Mouse (Mus musculus) bone marrow, adult 2 months (tissue): ENCODE measurements around the gene Foxp2. TPM values are rescaled to one million over a fixed set of nuclear protein-coding genes. Genes with fewer than 3 reads are reported as not detected.

ENCODE experiments used
- H3K27ac ChIP-seq: fragments of 200-500 bp; 2 replicates; pipeline ENCODE4 v1.5.1; 2012; ENCODE audit warnings: low read depth, mild to moderate bottlenecking, control low read depth, inconsistent platforms, low read length; ENCODE audit not compliant: control insufficient read depth, poor library complexity, insufficient read depth
- H3K4me1 ChIP-seq: fragments of 200-500 bp; 2 replicates; pipeline ENCODE4 v1.6.1; 2011; ENCODE audit warnings: low read length; ENCODE audit not compliant: control insufficient read depth, insufficient read depth
- H3K4me3 ChIP-seq: fragments of 200-500 bp; replicated peaks from 2 replicates; pipeline ENCODE3; 2011; ENCODE audit warnings: mild to moderate bottlenecking, low read depth, low read length, control low read depth; ENCODE audit not compliant: control insufficient read depth
- CTCF ChIP-seq: fragments of 200-500 bp; IDR thresholded peaks from 2 replicates; pipeline ENCODE4 v1.5.1; 2011; ENCODE audit warnings: low read length, control low read depth; ENCODE audit not compliant: control insufficient read depth, insufficient read depth
- POLR2A ChIP-seq: fragments of 200-500 bp; IDR thresholded peaks from 2 replicates; pipeline ENCODE4 v1.6.1; 2011; ENCODE audit warnings: low read depth, mild to moderate bottlenecking, control low read depth, low read length, borderline replicate concordance; ENCODE audit not compliant: control insufficient read depth
- WGBS: fragments of 180-500 bp; shearing (Covaris S2); methylation state at CpG from one replicate; pipeline ENCODE4 v1.1.7; 2018; 5-methylcytosine and 5-hydroxymethylcytosine counted together
- polyA plus RNA-seq: library from polyadenylated mRNA; stranded (reverse); fragments of >200 nt; gene quantifications from 2 replicates; pipeline ENCODE4 v1.2.4, GENCODE M21; 2011; ENCODE audit warnings: low replicate concordance; ENCODE audit not compliant: missing spikeins, insufficient read depth, insufficient read length

Foxp2 gene
- polyA plus RNA-seq, 1 experiment = 5.3 TPM

GRCm38 (mm10) chr6:15028488-15028887, 127.3 kb downstream of the Foxp2 start:
- 73% methylated on average over 3 of the region's 3 CpGs for WGBS
- no peak overlapping the region for H3K27ac ChIP-seq
- no peak overlapping the region for H3K4me3 ChIP-seq
- TF ChIP-seq POLR2A = no peak
- no peak for TF ChIP-seq CTCF
- no peaks in the 10 kb centered on the region for H3K4me1 ChIP-seq

GRCm38 (mm10) chr6:15029446-15030125, 128.4 kb downstream of the Foxp2 start:
- 76% methylated on average over 7 of the region's 7 CpGs for WGBS
- no peak overlapping the region for H3K27ac ChIP-seq
- no peak overlapping the region for H3K4me3 ChIP-seq
- no peaks in the 10 kb centered on the region for H3K4me1 ChIP-seq
- TF ChIP-seq CTCF (no peak), POLR2A (no peak)

- no peak overlapping the region for H3K4me3 ChIP-seq
- TF ChIP-seq CTCF = no peak
- no peak for TF ChIP-seq POLR2A
- no peaks in the 10 kb centered on the region for H3K4me1 ChIP-seq
- H3K27ac ChIP-seq = no peak overlapping the region
- 77% methylated on average over 1 of the region's 1 CpGs for WGBS
Measured at GRCm38 (mm10) chr6:15063246-15063645, 162.1 kb downstream of the Foxp2 start.

GRCm38 (mm10) chr6:15101548-15101947, 200.4 kb downstream of the Foxp2 start:
- H3K4me1 ChIP-seq = no peaks in the 10 kb centered on the region
- TF ChIP-seq CTCF = no peak
- TF ChIP-seq POLR2A = no peak
- 73% methylated on average over 1 of the region's 1 CpGs for WGBS
- H3K4me3 ChIP-seq = no peak overlapping the region
- H3K27ac ChIP-seq = no peak overlapping the region

- H3K4me1 ChIP-seq = no peaks in the 10 kb centered on the region
Measured at GRCm38 (mm10) chr6:15120916-15121315, 219.8 kb downstream of the Foxp2 start.

GRCm38 (mm10) chr6:15121339-15121738, 220.2 kb downstream of the Foxp2 start:
- Histone ChIP-seq H3K4me1 (no peaks in the 10 kb centered on the region), H3K27ac (no peak overlapping the region), H3K4me3 (no peak overlapping the region)
- TF ChIP-seq CTCF (no peak), POLR2A (no peak)

More at GRCm38 (mm10) chr6:15120916-15121315, 219.8 kb downstream of the Foxp2 start:
- TF ChIP-seq POLR2A (no peak), CTCF (no peak)
- 82% methylated on average over 5 of the region's 5 CpGs for WGBS
- no peak overlapping the region for H3K4me3 ChIP-seq
- H3K27ac ChIP-seq = no peak overlapping the region

- 81% methylated on average over 2 of the region's 2 CpGs for WGBS
- Histone ChIP-seq H3K27ac (no peak overlapping the region), H3K4me1 (no peaks in the 10 kb centered on the region), H3K4me3 (no peak overlapping the region)
- no peak for TF ChIP-seq CTCF
Measured at GRCm38 (mm10) chr6:15130142-15130541, 229.0 kb downstream of the Foxp2 start.

GRCm38 (mm10) chr6:15142094-15142493, 240.9 kb downstream of the Foxp2 start:
- no peak for TF ChIP-seq CTCF
- no peak for TF ChIP-seq POLR2A
- Histone ChIP-seq H3K27ac (no peak overlapping the region), H3K4me1 (no peaks in the 10 kb centered on the region), H3K4me3 (no peak overlapping the region)
- 75% methylated on average over 1 of the region's 1 CpGs for WGBS

- TF ChIP-seq POLR2A = no peak
- TF ChIP-seq CTCF = no peak
- Histone ChIP-seq H3K4me1 (no peaks in the 10 kb centered on the region), H3K4me3 (no peak overlapping the region), H3K27ac (no peak overlapping the region)
- WGBS = 72% methylated on average over 3 of the region's 3 CpGs
Measured at GRCm38 (mm10) chr6:15151619-15152018, 250.5 kb downstream of the Foxp2 start.
